Mouse (Mus musculus) ES-E14 (cell line): ENCODE measurements around the gene Rims1.

ENCODE experiments used
- CHD2 ChIP-seq: IDR thresholded peaks from 2 replicates; pipeline ENCODE4 v1.6.1; 2014; ENCODE audit warnings: mild to moderate bottlenecking, low read depth, low read length, inconsistent platforms
- MAFK ChIP-seq: IDR thresholded peaks from 2 replicates; pipeline ENCODE4 v1.6.1; 2014; ENCODE audit warnings: mild to moderate bottlenecking, low read depth, low read length, inconsistent platforms; ENCODE audit not compliant: insufficient read depth
- ZC3H11A ChIP-seq: IDR thresholded peaks from 2 replicates; pipeline ENCODE4 v1.6.1; 2012; ENCODE audit warnings: low read depth, mild to moderate bottlenecking, inconsistent platforms, low read length, borderline replicate concordance
- ZNF384 ChIP-seq: IDR thresholded peaks from 2 replicates; pipeline ENCODE4 v1.6.1; 2012; ENCODE audit warnings: low read depth, low read length, inconsistent platforms

- TF ChIP-seq ZC3H11A, result no peak
- no peak for TF ChIP-seq CHD2
- no peak for TF ChIP-seq MAFK
- TF ChIP-seq ZNF384, result no peak
Observed at GRCm38 (mm10) chr1:22572720-22573119, 233.1 kb downstream of the Rims1 start.
